17 mouse cellular contexts compared by ENCODE assay signal in the genomic region with DNA sequence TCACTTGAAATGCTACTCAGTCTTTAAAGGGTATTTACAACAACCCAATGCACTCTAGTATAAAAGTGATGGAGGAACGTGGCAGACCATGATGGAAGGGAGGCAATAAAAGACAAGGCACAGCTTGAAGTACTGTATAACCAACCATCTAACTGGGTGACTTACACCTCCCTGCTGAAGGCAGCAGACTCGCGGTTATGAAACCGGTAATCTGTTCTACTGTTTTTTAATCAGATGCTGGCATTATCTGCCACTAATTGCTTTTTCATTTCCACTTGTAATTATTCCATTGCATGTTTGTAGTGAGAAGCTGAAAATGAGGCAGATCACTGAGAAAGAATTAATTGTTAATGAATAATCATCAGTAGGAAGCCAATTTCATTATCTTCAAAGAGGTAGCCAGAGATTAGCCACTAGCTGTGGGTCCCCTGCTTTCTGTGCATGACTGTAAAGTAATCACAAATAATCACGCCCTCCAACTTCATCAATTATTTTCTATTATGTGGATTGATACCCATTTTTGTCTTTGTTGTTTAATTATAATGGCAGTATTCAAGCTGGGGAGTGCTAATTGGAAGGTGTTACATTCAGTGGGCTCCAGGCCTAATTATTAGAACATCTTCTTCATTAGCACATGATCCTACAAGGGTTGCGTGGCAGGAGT.
DNase-seq lines count a peak whose midpoint lies in the region; ATAC-seq and TF ChIP-seq lines count a peak whose summit lies in the region.
"Had no signal": no experiment of that assay in that cellular context is flagged by ENCODE, and none has a peak within 500 bp of the region (broad histone marks: within the 10 kb centered on the region; RNA-seq: fewer than 3 reads in every experiment).

No protein-coding gene starts in this region.

- TF ChIP-seq CTCF in brain, embryonic 14.5 days (IDR thresholded peaks at IDR 0.05; ENCODE audit: borderline replicate concordance, extremely low read depth, insufficient read depth, insufficient read length): no peak
- TF ChIP-seq CTCF in forebrain, postnatal 0 days (IDR thresholded peaks at IDR 0.05; ENCODE audit: low read depth): no peak
- TF ChIP-seq CTCF in midbrain, postnatal 0 days (IDR thresholded peaks at IDR 0.05): no peak

- H3K9me3 ChIP-seq in forebrain, postnatal 0 days (ENCODE audit: low read length): no peaks in the 10 kb centered on the region
- H3K9me3 ChIP-seq in midbrain, postnatal 0 days (ENCODE audit: low read length): no peaks in the 10 kb centered on the region
- H3K9me3 ChIP-seq: heart, embryonic 13.5 days had no signal

- H3K27me3 ChIP-seq in forebrain, postnatal 0 days (ENCODE audit: insufficient read depth, low read length): no peaks in the 10 kb centered on the region
- H3K27me3 ChIP-seq in midbrain, postnatal 0 days (ENCODE audit: insufficient read depth, low read length): no peaks in the 10 kb centered on the region
- H3K27me3 ChIP-seq: heart, embryonic 13.5 days had no signal

- peak; percentile 12 to 70 for DNase-seq in layer of hippocampus, postnatal 14 days (ENCODE audit: low spot score in 2 of 2)
- no peak for DNase-seq in layer of hippocampus, postnatal 10 days (ENCODE audit: low spot score in 2 of 2)
- peak; percentile 91 for DNase-seq in brain, embryonic 14.5 days (ENCODE audit: low read depth)
- DNase-seq in forebrain, postnatal 0 days: peak; percentile 51
- peak; percentile 36 for DNase-seq in midbrain, postnatal 0 days (ENCODE audit: low spot score)
- DNase-seq in spleen, postnatal 14 days (ENCODE audit: low spot score in 2 of 2): no peak
- no peak for DNase-seq in heart, adult 11 months
- DNase-seq: adrenal gland, postnatal 10 days; kidney, adult 2 months; kidney, postnatal 36 days; lung, adult 18-20 months; lung, postnatal 36 days; spleen, adult 18-20 months; thymus, postnatal 36 days had no signal

- no peak overlapping the region for H3K9ac ChIP-seq in forebrain, postnatal 0 days
- H3K9ac ChIP-seq in midbrain, postnatal 0 days (replicated peaks; ENCODE audit: low read length, poor library complexity, severe bottlenecking): no peak overlapping the region
- H3K9ac ChIP-seq: heart, embryonic 13.5 days had no signal

- H3K4me1 ChIP-seq in forebrain, postnatal 0 days (ENCODE audit: insufficient read depth): no peaks in the 10 kb centered on the region
- no peaks in the 10 kb centered on the region for H3K4me1 ChIP-seq in midbrain, postnatal 0 days (ENCODE audit: insufficient read depth, low read length)

- no peak overlapping the region for H3K4me2 ChIP-seq in forebrain, postnatal 0 days (ENCODE audit: low read depth)
- no peak overlapping the region for H3K4me2 ChIP-seq in midbrain, postnatal 0 days (ENCODE audit: low read depth, low read length, poor library complexity, severe bottlenecking)
- H3K4me2 ChIP-seq: heart, embryonic 13.5 days had no signal

- TF ChIP-seq POLR2A in brain, embryonic 14.5 days (IDR thresholded peaks at IDR 0.05; ENCODE audit: borderline replicate concordance, extremely low read depth, insufficient read depth, insufficient read length, poor library complexity, severe bottlenecking): no peak

- H3K36me3 ChIP-seq in forebrain, postnatal 0 days (ENCODE audit: insufficient read depth): no peaks in the 10 kb centered on the region
- no peaks in the 10 kb centered on the region for H3K36me3 ChIP-seq in midbrain, postnatal 0 days (ENCODE audit: insufficient read depth, low read length)
- H3K36me3 ChIP-seq: heart, embryonic 13.5 days had no signal

- 25% methylated on average over 6 of the region's 6 CpGs for WGBS in forebrain, postnatal 0 days
- 70% methylated on average over 6 of the region's 6 CpGs for WGBS in midbrain, postnatal 0 days

- ATAC-seq in forebrain, postnatal 0 days: peak; percentile 79
- no peak for ATAC-seq in midbrain, postnatal 0 days (ENCODE audit: low FRiP score)

- H3K27ac ChIP-seq in forebrain, postnatal 0 days (ENCODE audit: low read depth, low read length): no peak overlapping the region
- H3K27ac ChIP-seq in midbrain, postnatal 0 days (ENCODE audit: low read depth, low read length): no peak overlapping the region
- H3K27ac ChIP-seq: heart, embryonic 13.5 days; left cerebral cortex, adult 2 months; stomach, postnatal 0 days had no signal

- H3K4me3 ChIP-seq in forebrain, postnatal 0 days (ENCODE audit: low read depth, low read length): no peak overlapping the region
- no peak overlapping the region for H3K4me3 ChIP-seq in midbrain, postnatal 0 days (ENCODE audit: low read depth, low read length)
- H3K4me3 ChIP-seq: heart, embryonic 13.5 days; left cerebral cortex, adult 2 months had no signal

Comparison
In these comparisons a context has a peak if more than half of its experiments do, and no peak if none do; other contexts are left out.
1. DNase-seq: peak in layer of hippocampus, postnatal 14 days (2 of 2), brain, embryonic 14.5 days (single experiment), forebrain, postnatal 0 days (single experiment) and midbrain, postnatal 0 days (single experiment); none in layer of hippocampus, postnatal 10 days (0 of 2), spleen, postnatal 14 days (0 of 2) and heart, adult 11 months (single experiment).